Mouse (Mus musculus) hindbrain, embryonic 12.5 days (tissue): Measurements from ENCODE around the gene Fam208b. TPM values are rescaled to one million over a fixed set of nuclear protein-coding genes. Genes with fewer than 3 reads are reported as not detected.

Experiments
- ATAC-seq: fragments of 200-750 bp; cut with Nextera tagmentation; 2 replicates; pipeline ENCODE4 v1.8.0; 2017; ENCODE audit warnings: moderate TSS enrichment; ENCODE audit not compliant: low FRiP score
- H3K27ac ChIP-seq: fragments of 300-500 bp; sonication (generic); 2 replicates; pipeline ENCODE4 v1.5.1; 2016; ENCODE audit warnings: mild to moderate bottlenecking
- H3K27me3 ChIP-seq: fragments of 300-500 bp; sonication (generic); 2 replicates; pipeline ENCODE4 v1.6.1; 2016; ENCODE audit warnings: mild to moderate bottlenecking
- H3K36me3 ChIP-seq: fragments of 300-500 bp; sonication (generic); 2 replicates; pipeline ENCODE4 v1.6.1; 2016; ENCODE audit warnings: mild to moderate bottlenecking
- H3K4me1 ChIP-seq: fragments of 300-500 bp; sonication (generic); 2 replicates; pipeline ENCODE4 v1.6.1; 2016
- H3K4me2 ChIP-seq: fragments of 300-500 bp; sonication (generic); replicated peaks from 2 replicates; pipeline ENCODE4 v1.6.1; 2016; ENCODE audit warnings: mild to moderate bottlenecking
- H3K4me3 ChIP-seq: fragments of 300-500 bp; sonication (generic); 2 replicates; pipeline ENCODE4 v1.5.1; 2016; ENCODE audit warnings: mild to moderate bottlenecking
- H3K9ac ChIP-seq: fragments of 300-500 bp; sonication (generic); 2 replicates; pipeline ENCODE4 v1.6.1; 2016; ENCODE audit warnings: mild to moderate bottlenecking, moderate library complexity
- H3K9me3 ChIP-seq: fragments of 300-500 bp; sonication (generic); replicated peaks from 2 replicates; pipeline ENCODE4 v1.6.1; 2016; ENCODE audit warnings: mild to moderate bottlenecking
- WGBS: fragments of 180-500 bp; shearing (Covaris S2); methylation state at CpG from one replicate; pipeline ENCODE4 v1.1.7; 2016; 5-methylcytosine and 5-hydroxymethylcytosine counted together
- polyA plus RNA-seq: library from polyadenylated mRNA; unstranded; fragments of >200 nt; fragmentation: Nextera tagmentation; extraction: Ambion mirVana; gene quantifications from 2 replicates; pipeline ENCODE4 v1.2.1, GENCODE M21; 2016

Gene Fam208b
- polyA plus RNA-seq, 1 experiment from 2014 or later = 29.4 TPM

GRCm38 (mm10) chr13:3633895-3634811 lies 23.2 kb upstream of the Fam208b start, which contains the start of gene Asb13:
TSS of gene Asb13 (plus strand) at chr13:3634032.
- H3K4me1 ChIP-seq = 0 out of 2 replicates have a peak, but pooled peaks cover 3% of the 10 kb centered on the region
- WGBS = 1% methylated on average over 47 of the region's 47 CpGs
- H3K36me3 ChIP-seq = no peaks in the 10 kb centered on the region
- H3K9me3 ChIP-seq = no peaks in the 10 kb centered on the region
- peak within 1 kb of the TSS; percentile 70 for H3K4me2 ChIP-seq
- H3K27ac ChIP-seq = 0 out of 2 replicates have a peak within 1 kb of the TSS, but pooled peaks have one; percentile 30
- ATAC-seq = peak; percentile 93
- H3K9ac ChIP-seq = peak within 1 kb of the TSS; percentile 71
- no peaks in the 10 kb centered on the region for H3K27me3 ChIP-seq
- H3K4me3 ChIP-seq = peak within 1 kb of the TSS; percentile 61

DNA sequence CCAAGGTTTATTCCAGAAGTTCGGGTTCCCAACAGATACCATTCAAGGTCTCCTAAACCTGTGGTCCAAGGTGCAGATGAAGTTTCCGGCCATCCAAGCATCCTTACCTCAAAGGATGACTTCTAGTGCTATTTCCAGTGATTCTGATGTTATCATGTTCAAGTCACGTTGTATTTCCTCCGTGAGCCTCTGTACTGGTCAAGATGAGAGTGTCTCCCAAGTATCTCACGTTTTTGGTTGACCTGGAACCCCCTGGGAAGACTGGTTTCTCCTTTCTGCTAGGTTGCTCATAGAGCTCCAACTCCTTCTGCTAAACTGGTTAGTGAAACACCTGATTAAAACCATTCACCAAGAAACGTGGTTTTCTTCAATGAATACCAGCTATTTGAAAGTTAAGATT lies 22.2 kb upstream of the Fam208b start:
- Histone ChIP-seq H3K4me2 (peak overlapping the region; percentile 70; the same call in 1 of the 2 replicates), H3K27me3 (no peaks in the 10 kb centered on the region), H3K4me3 (no peak overlapping the region), H3K9me3 (no peaks in the 10 kb centered on the region), H3K36me3 (no peaks in the 10 kb centered on the region), H3K27ac (no peak overlapping the region), H3K9ac (no peak overlapping the region), H3K4me1 (0 out of 2 replicates have a peak, but pooled peaks cover 3% of the 10 kb centered on the region)
- 36% methylated on average over 6 of the region's 6 CpGs for WGBS
- no peak for ATAC-seq

DNA sequence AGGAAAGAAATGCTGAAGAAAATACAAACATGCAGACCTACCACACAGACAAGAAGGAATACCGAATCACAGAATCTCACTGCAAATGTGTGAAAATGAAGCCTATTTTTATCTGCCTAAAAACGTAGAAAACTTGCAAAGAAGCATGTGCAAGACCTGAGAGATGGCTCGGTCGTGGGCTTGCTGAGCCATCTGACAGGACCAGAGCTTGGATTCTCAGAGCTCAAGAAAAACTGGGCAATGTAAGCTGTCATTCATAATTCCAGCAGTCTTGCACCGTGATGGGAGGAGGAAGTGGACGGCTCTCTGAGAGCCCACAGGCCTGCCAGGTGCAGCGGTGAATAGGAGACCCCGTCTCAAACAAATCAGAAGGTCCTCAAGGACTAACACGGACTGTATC lies 21.6 kb upstream of the Fam208b start:
- ATAC-seq = no peak

GRCm38 (mm10) chr13:3628102-3628501 lies 17.2 kb upstream of the Fam208b start:
- no peaks in the 10 kb centered on the region for H3K36me3 ChIP-seq
- no peak overlapping the region for H3K27ac ChIP-seq
- H3K4me2 ChIP-seq = no peak overlapping the region
- no peaks in the 10 kb centered on the region for H3K4me1 ChIP-seq
- no peak overlapping the region for H3K4me3 ChIP-seq
- no peak overlapping the region for H3K9ac ChIP-seq
- ATAC-seq = no peak
- no peaks in the 10 kb centered on the region for H3K27me3 ChIP-seq
- 25% methylated on average over 3 of the region's 3 CpGs for WGBS
- H3K9me3 ChIP-seq = no peaks in the 10 kb centered on the region

More for the DNA sequence above, 21.6 kb upstream of the Fam208b start:
- WGBS = 90% methylated on average over 9 of the region's 9 CpGs
- Histone ChIP-seq H3K4me1 (0 out of 2 replicates have a peak, but pooled peaks cover 3% of the 10 kb centered on the region), H3K27me3 (no peaks in the 10 kb centered on the region), H3K9ac (no peak overlapping the region), H3K4me2 (no peak overlapping the region), H3K27ac (no peak overlapping the region), H3K9me3 (no peaks in the 10 kb centered on the region), H3K36me3 (no peaks in the 10 kb centered on the region), H3K4me3 (no peak overlapping the region)

DNA sequence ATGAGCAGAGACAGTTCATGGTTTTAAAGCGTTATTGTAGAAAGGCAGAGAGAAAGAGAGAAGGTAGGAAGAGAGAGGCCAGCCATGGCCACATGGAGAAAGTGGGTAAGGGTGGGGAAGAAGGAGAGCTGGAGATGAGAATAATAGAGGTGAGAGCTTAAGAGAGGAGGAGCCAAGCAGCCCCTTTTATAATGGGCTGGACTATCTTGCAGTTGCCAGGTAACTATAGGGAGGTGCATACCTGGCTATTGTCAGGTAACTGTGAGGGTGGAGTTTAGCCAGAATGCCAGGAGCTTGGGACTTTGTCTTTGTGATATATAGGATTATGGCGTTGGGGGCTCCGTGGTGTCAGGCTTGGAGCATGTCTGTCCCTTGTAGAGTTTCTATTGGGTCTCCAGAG lies 16.2 kb upstream of the Fam208b start:
- H3K9ac ChIP-seq = no peak overlapping the region
- ATAC-seq = no peak
- H3K4me3 ChIP-seq = no peak overlapping the region
- no peaks in the 10 kb centered on the region for H3K36me3 ChIP-seq
- no peak overlapping the region for H3K27ac ChIP-seq
- H3K9me3 ChIP-seq = no peaks in the 10 kb centered on the region
- no peaks in the 10 kb centered on the region for H3K27me3 ChIP-seq
- 68% methylated on average over 3 of the region's 3 CpGs for WGBS
- H3K4me2 ChIP-seq = no peak overlapping the region
- no peaks in the 10 kb centered on the region for H3K4me1 ChIP-seq

GRCm38 (mm10) chr13:3610118-3610794 lies 652 bp downstream of the Fam208b start:
- Histone ChIP-seq H3K4me1 (peaks cover 7% of the 10 kb centered on the region), H3K36me3 (no peaks in the 10 kb centered on the region), H3K4me3 (peak overlapping the region; percentile 93), H3K9me3 (no peaks in the 10 kb centered on the region), H3K27ac (peak overlapping the region; percentile 90), H3K9ac (peak overlapping the region; percentile 86), H3K4me2 (peak overlapping the region; percentile 83), H3K27me3 (no peaks in the 10 kb centered on the region)
- WGBS = under 1% methylated on average over 45 of the region's 50 CpGs
- peak; percentile 71 for ATAC-seq

DNA sequence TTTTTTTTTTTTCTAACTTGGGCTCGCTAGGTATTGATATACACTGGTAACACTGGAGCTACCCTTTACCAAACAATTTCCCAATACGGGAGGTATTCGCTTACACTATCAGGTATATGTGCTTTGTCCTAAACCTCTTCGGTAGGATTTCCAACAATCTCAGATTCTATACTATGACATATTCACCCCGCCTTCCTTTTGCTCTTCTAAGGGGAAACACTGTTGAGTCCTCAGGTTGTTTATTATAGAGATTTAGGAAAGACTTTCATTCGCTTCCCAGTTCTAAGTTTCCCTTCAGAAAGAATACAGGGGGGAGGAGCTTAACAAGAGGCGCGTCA lies 1.2 kb downstream of the Fam208b start:
- ATAC-seq = no peak
- Histone ChIP-seq H3K4me3 (peak overlapping the region; percentile 93), H3K9ac (peak overlapping the region; percentile 86), H3K36me3 (no peaks in the 10 kb centered on the region), H3K27me3 (no peaks in the 10 kb centered on the region), H3K4me2 (peak overlapping the region; percentile 83), H3K4me1 (peaks cover 7% of the 10 kb centered on the region), H3K27ac (peak overlapping the region; percentile 90; the same call in 1 of the 2 replicates), H3K9me3 (no peaks in the 10 kb centered on the region)
- WGBS = 26% methylated on average over 8 of the region's 8 CpGs

DNA sequence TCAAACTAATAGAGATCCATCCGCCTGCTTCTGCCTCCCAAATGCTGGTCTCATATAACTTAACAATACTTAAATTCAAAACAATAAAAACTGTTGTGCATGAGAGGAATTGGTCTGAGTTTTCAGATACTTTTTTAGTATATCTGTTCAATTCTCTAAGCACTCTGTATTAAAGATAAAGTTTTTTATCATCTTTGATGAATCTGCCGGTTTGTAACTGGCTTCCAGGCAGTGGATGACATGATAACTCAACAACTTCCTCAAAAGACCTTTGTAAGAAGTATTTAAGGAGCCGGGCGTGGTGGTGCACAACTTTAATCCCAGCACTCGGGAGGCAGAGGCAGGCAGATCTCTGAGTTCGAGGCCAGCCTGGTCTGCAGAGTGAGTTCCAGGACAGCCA lies 14.7 kb downstream of the Fam208b start:
- no peaks in the 10 kb centered on the region for H3K27me3 ChIP-seq
- H3K36me3 ChIP-seq = peaks cover 42% of the 10 kb centered on the region
- no peak overlapping the region for H3K9ac ChIP-seq
- WGBS = 94% methylated on average over 6 of the region's 6 CpGs
- no peak overlapping the region for H3K4me2 ChIP-seq
- H3K27ac ChIP-seq = no peak overlapping the region
- ATAC-seq = no peak
- H3K4me3 ChIP-seq = no peak overlapping the region
- H3K4me1 ChIP-seq = no peaks in the 10 kb centered on the region
- H3K9me3 ChIP-seq = no peaks in the 10 kb centered on the region

GRCm38 (mm10) chr13:3594311-3594710 lies 16.6 kb downstream of the Fam208b start:
- Histone ChIP-seq H3K4me2 (no peak overlapping the region), H3K9ac (no peak overlapping the region), H3K27me3 (no peaks in the 10 kb centered on the region), H3K4me1 (no peaks in the 10 kb centered on the region), H3K9me3 (no peaks in the 10 kb centered on the region), H3K36me3 (peaks cover 54% of the 10 kb centered on the region), H3K27ac (no peak overlapping the region), H3K4me3 (no peak overlapping the region)
- no peak for ATAC-seq
- WGBS = 93% methylated on average over 1 of the region's 1 CpGs

DNA sequence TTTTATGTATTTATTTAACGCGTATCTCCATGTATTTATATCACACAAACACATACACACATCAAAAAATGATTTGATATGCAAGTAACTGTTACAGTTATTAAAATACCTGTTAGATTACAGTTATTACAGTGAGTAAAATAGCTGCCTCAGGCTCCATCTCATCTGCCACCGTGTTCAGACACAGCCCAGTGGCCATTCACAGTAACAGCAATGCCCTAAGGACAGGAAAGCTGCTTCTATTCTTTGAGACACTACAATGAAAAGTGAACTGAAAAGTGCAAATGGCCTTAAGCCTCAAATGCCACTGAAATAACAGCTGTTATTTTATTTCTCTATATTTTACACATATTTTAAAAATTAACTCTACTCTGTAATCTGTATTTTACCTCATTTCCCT lies 20.1 kb downstream of the Fam208b start:
- WGBS = 86% methylated on average over 3 of the region's 3 CpGs
- ATAC-seq = no peak
- no peak overlapping the region for H3K27ac ChIP-seq

GRCm38 (mm10) chr13:3563953-3564352 lies 47.0 kb downstream of the Fam208b start:
- no peak overlapping the region for H3K4me3 ChIP-seq
- peaks cover 50% of the 10 kb centered on the region for H3K36me3 ChIP-seq
- WGBS = 94% methylated on average over 2 of the region's 2 CpGs

More for the DNA sequence above, 20.1 kb downstream of the Fam208b start:
- H3K4me1 ChIP-seq = no peaks in the 10 kb centered on the region
- H3K4me3 ChIP-seq = no peak overlapping the region
- H3K36me3 ChIP-seq = peaks cover 53% of the 10 kb centered on the region
- no peaks in the 10 kb centered on the region for H3K27me3 ChIP-seq
- no peak overlapping the region for H3K9ac ChIP-seq
- no peaks in the 10 kb centered on the region for H3K9me3 ChIP-seq
- no peak overlapping the region for H3K4me2 ChIP-seq

GRCm38 (mm10) chr13:3563130-3563529 lies 47.8 kb downstream of the Fam208b start:
- Histone ChIP-seq H3K36me3 (peaks cover 45% of the 10 kb centered on the region), H3K9ac (no peak overlapping the region), H3K4me2 (no peak overlapping the region), H3K27me3 (no peaks in the 10 kb centered on the region), H3K9me3 (no peaks in the 10 kb centered on the region), H3K4me3 (no peak overlapping the region), H3K4me1 (no peaks in the 10 kb centered on the region), H3K27ac (no peak overlapping the region)
- ATAC-seq = no peak
- WGBS = 94% methylated on average over 1 of the region's 1 CpGs

More at GRCm38 (mm10) chr13:3563953-3564352, 47.0 kb downstream of the Fam208b start:
- no peaks in the 10 kb centered on the region for H3K9me3 ChIP-seq
- H3K4me2 ChIP-seq = no peak overlapping the region
- no peak overlapping the region for H3K9ac ChIP-seq
- no peaks in the 10 kb centered on the region for H3K27me3 ChIP-seq
- no peak overlapping the region for H3K27ac ChIP-seq
- no peaks in the 10 kb centered on the region for H3K4me1 ChIP-seq
- no peak for ATAC-seq
